Mouse (Mus musculus): ENCODE measurements around the gene Arsg.
"Not testable (repeated sequence)": the region's sequence is repeated elsewhere in the genome, so short reads cannot be mapped to it uniquely, and the experiment has no call there.

Gene Arsg

DNA sequence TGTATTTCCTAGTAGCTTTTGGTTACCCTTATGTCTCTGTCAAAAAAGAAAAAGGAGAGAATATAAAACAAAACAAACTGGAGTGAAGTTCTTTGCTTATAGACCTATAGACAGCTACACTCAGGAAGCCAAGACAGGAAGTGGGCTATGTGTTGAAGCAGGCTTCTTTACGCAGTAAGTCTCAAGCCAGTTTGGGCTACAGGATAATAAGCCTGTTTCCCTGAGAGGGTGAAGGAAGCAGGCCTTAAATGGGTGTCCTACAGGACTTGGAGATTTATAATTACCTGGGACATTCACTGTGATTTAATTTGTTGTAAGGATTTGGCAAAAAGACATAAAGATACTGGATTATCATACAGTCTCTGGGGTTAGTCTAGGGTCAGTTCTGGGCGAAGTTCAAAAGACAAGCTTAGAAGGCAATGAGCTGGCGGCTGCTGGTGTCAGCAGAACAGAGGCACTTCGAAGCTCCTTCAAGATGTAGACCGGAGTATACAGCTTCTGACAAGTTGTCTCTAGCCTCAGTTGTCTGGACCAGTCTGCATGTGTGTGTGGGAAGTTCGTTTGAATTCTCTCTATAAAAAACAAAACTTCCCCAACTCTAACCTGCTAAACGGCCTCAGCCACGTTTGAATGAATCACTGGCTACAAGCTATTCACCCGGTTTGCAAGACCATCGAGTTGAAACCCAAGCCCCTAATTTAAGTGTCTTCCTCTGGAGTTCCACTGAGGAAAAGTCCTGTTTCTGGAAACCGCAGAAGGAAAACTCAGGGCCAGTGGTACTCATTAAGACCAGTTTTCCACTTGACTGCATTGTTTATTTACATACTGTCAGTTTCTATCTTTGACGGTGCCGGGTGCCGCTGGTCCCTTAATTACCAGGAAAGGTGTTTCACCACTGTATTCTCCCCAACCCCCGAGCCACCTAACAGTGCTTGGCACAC is 2.0 kb upstream of the Arsg start:
- no peak for DNase-seq

DNA sequence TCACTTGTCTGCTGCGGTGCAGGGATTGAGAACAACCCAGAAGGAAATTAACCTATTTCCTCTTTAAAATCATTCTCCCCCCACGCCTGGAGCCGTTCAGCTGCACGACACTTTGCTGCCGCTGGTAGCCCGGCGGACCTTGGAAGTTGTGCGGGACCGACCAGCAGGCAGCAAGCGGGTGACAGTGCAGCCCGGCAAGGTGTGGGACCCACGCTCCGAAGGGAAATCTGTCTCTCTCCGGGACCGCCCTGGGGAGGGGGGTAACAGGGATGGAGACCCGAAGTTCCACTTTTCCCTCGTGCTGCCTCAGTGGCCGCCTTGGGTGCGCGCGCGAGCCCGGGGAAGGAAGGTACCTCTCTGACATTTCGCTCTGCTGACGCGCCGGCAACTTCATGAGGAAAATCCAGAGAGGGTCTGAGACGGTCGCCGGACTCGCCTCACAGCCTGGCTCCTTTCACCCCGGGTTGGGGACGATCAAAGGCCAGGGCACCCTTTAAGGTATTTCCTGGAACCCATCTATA is 943 bp upstream of the Arsg start:
- DNase-seq, result no peak

DNA sequence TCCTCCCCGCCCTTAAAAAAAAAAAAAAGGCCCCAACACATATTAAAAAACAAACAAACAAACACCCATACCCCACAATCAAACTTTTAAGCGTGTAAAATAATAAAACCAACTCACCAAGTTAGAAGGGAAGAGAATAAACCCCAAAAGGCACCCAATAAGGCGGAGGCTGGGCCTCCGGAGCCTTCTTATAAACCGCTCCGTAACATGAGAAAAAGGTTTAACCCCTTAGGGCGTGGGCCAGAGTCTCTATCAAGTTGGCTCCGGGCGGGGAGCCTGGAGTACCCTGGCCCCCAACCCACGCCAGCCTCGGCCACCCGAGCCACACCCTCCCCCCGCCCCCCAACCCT is 378 bp upstream of the Arsg start:
- DNase-seq, result no peak

DNA sequence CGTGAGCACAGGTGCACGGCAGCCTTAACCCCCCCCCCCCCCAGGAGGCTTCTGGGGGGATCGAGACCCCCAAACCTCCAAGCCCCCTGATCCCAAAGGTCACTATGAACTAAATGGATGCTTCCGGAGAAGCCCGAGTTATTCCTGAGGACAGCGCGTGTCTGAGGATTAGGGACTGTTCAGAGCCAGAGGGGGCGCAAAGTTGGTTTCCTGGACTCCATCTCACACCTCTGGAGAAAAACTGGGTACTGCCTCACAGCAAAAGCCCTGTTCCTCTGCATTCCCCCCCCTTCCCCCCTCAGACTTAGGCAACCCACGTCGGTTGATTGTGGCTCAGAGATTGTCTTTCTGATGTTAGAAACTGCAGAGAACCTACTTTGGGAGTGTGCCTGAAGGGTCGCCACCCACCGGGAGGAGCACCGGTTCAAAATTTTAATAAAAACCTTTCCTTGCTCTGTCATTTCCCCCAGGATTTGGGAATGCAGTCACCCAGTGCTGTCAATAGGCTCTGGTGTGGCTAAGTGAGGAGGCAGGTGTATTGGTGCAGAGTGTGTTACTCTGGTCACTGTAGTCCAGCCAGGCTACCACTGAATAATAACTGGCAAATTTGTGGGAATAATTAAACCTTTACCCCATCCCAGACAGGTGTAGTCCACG is 1.0 kb downstream of the Arsg start:
- DNase-seq, result no peak

DNA sequence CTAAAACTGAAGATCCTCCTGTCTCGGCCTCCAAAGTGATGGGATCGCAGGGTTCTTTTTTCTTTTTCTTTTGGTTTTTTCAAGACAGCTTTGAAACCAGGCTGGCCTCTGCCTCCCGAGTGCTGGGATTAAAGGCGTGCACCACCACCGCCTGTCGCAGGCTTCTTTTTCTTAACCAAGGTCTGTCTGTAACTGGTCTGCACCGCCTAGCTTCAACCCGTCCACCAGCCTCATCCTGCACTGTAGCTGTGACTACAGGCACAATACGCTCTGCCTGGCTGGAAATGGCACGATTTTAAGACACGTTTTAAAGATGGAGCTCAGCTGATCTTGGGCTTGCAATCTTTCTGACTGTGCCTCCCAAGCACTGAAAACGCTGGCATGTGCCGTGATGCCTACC is 1.7 kb downstream of the Arsg start:
- no peak for DNase-seq

DNA sequence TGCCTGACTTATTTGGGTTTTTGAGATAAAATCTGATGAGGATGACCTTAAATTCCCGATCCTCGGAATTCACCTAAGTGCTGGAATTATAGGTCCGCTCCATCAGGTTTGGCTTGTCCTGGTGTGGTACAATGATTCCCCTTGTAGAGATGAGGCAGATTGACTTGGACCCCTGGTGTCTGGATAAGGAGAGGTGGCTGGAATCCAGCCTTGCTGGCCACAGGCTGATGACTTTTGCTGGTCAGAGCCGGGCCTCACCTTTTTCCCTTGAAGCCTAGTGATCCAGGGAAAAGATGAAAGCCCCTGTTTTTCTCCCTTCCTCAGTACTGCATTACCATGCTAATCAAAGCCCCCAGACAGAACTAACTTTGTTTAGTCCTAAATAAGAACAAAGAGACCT is 2.5 kb downstream of the Arsg start:
- DNase-seq, result no peak

DNA sequence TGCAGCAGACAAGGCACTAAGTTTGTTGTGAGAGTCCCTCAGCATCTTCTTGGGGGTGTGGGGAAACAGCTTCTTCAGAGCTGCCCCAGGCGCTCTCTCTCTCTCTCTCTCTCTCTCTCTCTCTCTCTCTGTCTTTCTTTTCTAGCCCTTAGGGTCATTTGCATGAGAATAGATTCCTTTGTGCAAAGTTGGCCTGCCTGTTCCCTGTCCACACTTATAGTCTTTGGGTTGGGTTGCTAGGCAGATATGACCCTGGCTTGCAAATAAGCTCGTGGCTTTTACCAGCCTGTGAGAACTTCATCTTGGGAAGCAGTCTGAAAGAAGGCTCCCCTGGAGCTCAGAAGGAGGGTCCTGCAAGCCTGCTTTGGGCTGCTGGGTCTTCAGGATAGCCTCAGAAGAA is 3.1 kb downstream of the Arsg start:
- DNase-seq, result no peak

DNA sequence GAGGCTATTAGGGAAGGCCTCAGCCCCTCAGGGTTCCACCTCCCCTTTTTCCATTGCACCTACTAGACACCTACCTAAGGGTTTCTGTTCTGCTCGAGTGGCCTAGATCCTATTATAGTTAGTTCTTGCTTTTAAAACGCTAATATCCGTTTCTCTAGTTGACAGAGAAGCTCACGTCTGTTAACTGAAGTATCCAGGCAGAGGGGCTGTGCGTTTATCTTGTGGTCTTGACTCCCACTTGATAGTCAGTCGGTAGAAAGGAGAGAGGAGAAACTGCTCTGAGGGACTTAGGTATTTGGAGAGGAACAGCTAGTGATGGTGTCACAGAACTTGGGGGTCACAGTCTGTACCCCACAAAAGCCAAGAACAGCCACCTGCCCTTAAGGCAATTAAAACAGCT is 3.5 kb downstream of the Arsg start:
- no peak for DNase-seq

DNA sequence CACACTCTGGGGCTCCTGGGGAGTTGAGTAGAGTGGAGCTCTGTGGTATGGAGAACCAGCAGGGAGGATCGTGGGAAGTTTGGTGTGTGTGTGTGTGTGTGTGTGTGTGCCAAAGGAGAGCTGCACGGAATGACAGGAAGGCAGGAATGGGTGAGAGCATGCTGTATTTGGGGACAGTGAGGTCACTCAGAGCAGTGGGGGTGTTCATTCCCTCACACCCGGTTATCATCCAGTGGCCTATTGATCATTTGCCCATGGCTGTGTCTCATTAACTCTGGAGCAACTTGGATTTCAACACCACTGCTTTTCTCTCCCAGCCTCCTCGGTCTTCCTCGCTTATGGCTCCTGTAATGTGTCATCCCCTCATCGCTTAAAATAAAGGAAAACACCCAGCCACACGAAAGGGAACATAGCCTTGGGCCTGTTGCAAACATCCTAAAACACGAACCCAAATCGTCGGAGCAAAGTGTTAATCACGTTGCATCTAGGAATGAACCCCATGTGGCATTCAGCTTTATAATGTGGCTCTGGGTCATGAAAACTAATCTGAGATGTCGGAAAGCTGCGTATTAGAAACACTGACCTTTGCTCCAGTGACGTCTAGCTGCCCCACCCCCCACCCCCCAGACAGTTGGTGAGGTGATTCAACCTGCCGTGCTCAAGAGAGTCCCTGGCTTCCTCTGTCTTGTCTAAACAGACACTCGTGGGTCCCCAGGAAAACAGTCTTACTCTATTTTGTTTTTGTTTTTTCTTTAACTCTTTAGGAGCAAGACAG is 4.6 kb downstream of the Arsg start:
- no peak for DNase-seq

DNA sequence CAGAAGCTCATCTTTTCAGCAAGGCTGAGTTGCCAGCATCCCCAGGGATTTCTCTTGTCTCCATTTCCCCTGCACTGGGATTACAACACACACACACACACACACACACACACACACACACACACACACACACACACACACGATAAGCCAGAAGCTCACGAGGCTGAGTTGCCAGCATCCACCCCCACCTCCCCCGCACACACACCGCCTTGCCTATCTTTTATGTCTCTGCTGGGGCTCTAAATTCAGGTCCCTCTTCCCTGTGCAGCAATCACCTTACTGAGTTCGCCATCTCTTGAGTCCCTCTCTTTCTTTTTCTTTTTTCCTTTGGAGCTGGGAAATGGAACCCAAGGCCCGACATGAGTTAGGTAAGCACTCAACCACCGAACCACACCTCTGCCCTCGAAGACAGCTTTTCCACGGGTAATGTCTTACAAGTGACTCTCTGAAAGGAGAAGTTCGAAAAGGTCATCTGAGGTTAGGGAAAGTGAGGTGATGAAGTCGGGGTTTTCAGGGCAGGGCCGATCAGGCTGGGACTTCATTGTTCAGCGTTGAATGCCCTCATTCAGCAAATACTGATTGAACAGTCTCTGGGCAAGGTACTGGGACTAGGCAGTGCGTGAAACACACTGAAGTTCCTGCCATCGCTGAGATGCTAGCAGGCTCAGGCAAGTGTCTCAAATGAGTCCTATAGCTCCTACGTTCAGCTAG is 6.6 kb downstream of the Arsg start:
- DNase-seq, result no peak

DNA sequence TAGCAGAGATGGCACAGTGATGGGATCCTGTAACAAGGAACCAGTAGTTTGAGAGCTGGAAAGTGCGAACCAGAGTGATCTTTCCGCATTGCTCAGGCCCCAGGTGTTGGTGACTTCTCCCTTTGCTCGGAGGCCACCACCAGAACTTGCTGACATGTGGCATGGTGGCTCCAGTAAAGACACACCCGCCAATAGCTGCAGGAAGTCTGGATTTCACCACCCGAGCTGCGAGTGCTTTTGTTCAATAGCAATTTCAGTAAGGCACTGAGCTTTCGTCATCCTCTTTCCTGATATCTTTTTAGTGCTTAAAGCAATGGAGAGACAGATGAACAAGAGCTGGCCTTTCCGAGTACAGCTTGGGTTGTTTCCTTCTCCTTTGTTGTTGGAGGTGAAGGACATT is 7.3 kb downstream of the Arsg start:
- DNase-seq, result no peak

DNA sequence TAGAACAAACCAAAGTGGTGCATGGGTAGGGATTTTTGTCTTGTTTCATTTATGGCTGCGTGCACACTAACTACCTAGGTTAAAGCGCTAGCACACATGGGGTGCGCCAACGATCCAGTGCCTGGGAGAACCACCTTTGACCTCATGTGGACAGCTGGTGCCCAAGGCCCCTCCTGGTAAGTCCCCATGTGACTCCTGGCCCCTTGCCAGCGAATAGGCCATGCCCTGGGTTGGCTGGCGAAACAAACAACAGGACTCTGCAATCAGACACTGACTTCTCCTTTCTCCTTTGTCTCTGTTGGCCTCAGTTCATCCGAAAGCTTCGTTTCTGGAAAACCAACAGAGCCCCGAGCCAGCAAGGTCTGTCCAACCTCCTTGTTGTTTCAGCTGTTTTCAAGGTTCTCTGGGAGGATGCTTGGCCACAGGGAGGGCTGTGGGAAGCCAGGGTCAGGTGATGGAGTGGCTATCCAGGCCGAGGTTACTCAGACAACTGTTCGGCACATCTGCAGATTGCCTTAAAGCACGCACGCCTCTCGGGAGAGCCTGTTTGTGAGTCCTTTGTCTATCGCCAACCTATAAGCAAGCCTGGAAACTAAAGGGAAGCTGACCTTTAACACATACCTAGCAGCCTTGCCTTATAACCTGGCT is 12.3 kb downstream of the Arsg start:
- DNase-seq, result peak; percentile 93

DNA sequence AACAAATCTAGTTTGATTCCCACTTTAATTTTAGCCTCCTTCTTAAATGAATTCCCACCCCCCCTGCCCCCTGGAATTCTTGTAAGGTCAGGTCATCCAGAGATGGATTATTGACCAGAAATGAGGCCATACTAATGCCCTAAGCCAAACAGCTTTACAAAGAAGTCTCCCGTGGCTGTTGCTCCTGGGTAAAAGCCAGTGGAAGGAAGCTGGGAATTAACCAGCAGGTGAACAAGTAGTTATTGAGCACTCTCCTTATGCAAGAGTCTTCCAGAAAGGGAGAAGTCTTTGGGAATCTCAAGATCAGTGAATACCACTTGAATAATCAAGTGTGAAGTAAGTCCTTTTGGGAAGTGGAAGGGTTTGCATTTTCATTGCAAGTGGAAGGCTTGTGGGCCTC is 13.9 kb downstream of the Arsg start:
- no peak for DNase-seq

DNA sequence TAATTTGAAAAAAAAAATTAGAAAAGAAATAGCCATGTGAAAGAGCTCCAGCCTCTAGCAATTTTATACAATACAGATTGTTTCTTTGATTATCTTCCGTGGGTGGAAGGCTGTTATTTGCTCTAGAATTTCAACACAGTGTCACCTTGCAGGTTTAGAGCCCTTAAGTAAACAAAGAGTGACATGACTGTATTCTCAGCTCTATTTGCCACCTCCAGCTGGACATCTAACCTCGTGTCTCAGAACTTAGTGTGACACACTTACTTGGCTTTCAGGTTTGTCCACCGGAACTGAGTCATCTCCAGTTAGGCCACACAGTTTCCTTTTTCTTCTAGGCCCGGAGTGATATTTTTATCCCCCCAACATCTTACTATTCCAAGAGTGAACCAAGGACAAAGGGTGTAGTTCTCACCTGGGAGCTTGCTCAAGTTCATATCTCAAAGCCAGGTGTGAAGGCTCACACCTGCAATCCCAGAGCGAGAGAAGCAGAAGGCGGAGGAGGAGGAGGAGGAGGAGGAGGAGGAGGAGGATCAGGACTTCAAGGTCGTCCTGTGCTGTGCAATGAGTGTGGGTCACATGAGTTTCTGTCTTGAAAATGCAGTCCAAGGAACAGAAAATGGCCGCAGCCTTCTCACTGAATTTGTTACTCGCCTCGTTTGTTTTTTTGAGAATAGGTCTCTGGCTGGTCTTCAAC is 15.0 kb downstream of the Arsg start:
- DNase-seq, result no peak

DNA sequence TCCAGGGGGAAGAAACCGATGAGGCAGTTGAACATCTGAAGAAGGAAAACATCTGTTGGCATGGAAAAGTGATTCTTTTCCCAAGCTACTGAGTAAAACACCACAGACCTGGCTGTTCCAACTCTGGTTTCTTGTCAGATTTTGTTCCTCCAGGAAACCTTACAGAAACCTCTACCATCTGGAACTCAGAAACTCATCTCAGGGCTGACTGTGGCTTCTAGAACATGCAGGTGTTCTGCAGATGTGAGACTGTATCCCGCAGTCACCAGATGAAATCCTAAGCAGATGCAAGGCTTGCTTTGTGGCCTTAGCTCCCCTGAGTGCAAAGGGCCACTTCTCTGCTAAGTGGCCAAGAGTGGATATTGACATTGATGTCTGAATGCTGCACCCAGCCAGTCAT is 16.6 kb downstream of the Arsg start:
- DNase-seq, result no peak

DNA sequence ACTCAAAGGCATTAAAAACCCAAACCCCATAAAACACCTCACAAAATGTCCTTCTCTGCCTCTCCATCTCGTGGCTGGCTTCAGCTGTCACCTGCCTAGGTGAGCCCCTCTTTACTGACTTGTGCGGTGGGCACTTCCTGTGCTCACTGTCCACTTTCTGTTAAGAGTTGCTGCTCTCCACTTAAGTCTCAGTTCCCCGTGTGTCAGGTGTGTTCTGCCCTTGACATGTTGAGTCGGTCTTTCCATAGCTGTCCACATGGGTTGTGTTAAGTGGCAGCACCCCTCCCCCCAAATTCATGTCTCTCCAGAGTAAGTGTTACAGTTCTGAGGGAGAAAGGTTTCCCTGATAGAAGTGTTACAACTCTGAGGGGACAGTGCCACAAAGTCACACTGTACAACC is 18.7 kb downstream of the Arsg start:
- DNase-seq, result no peak

DNA sequence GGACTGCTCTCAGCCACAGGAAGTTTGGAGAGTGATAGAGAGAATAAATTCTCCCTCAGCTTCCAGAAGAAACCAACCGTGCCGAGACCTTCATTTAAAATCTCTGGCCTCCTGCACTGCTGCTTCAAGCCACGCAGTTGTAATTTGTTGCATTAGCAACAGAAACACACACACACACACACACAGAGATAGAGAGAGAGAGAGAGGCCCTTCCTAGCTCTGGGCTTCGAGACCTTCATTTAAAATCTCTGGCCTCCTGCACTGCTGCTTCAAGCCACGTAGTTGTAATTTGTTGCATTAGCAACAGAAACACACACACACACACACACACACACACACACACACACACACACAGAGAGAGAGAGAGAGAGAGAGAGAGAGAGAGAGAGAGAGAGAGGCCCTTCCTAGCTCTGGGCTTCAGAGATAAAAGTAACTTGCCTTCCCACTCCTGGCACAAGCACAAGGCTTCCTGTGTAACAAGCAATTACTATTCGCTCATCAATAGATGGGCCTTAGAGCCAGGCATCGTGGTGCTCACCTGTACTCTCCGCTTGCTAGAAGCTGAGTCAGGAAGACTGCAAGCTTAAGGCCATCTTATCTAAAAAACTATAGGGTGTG is 19.8 kb downstream of the Arsg start:
- DNase-seq, result not testable (repeated sequence)

DNA sequence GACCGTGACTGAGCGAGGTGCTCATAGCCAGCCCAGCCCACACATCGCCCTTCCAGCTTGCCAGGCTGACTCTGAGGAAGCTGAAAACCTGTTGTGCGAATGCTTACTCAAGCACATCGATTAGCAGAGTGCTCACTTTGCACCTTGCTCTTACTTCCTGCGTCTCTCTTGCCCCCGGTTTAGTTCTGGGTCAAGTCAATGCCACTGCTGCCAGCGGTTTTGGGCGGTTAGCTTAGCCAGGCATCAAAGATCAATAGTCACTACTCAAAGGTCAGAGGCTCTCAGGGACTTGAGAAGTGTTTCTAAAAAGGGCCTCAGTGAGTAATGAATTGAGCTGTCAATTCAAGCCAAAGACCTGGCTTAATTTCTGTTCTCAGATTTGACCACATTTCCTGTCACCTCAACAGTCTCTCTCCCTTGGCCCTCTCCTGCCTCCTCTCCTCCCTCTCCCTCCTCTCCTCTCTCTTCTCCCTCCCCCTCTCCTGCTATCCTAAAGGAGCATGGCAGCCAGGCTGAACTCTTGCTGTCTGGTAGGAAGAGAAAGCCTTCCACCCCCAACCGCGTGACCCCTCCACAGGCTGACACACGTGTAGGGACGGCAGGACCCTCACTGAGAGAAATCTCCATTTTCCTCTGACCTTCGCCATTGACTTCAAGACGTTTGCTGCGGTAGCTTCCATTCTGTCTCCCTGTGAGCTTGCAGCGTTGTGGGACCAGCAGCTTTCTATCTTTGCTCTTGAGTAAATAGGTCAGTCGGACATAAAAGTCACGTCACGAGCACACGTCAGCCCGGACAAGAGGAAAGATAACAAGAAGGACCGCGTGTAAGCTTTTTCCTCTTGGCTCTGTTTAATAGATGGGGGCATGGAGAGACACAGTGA is 22.0 kb downstream of the Arsg start:
- no peak for DNase-seq

DNA sequence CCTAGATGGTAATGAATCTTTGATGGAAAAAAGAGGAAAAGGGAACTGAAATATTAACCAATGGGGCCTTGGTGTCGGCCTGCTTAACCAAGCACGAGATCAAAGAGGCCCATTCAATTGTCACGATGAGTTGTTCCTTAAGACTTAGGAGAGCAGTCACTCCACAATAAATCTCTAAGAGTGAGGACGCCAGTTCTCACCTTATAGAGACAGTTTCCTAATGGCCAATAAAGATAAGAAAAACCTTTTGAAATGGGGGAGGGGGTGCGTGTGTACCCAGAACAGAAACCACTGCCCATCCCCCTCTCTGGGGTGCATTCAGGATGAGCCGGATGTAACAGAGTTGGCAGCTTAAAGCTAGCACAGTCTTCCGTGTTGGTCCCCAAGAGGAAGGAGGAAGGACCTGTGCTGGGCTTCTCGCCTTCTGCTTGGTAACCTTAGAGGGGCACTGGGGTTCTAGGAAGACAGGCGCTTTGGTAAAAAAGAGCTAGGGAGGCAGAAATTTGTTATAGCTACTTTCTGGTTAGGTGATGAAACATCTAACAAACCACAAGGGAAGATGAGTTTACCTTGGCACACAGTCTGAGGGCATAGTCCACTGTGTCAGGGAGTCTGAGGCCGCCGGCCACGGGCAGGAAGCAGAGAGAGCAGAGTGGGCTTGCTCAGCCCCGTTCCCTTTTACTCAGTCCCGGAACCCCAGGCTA is 22.7 kb downstream of the Arsg start:
- DNase-seq, result no peak
